Mouse (Mus musculus) adrenal gland, postnatal 10 days (tissue): ENCODE measurements around the gene Elane. TPM values are rescaled to one million over a fixed set of nuclear protein-coding genes. Genes with fewer than 3 reads are reported as not detected.
"Not testable (repeated sequence)": the region's sequence is repeated elsewhere in the genome, so short reads cannot be mapped to it uniquely, and the experiment has no call there.

ENCODE experiments used
- DNase-seq: peaks from one replicate; pipeline ENCODE4 v3.0.0; 2021; ENCODE audit warnings: mixed read lengths
- total RNA-seq, 2 experiments: library from RNA; stranded (reverse); gene quantifications; 2 replicates each; pipeline ENCODE4 v1.2.3; 2021

Gene Elane
- total RNA-seq, 2 experiments from 2014 or later, result 2.1 to 2.3 TPM

GRCm38 (mm10) chr10:79881981-79882380, 4.1 kb upstream of the Elane start:
- DNase-seq, result peak; percentile 33

GRCm38 (mm10) chr10:79883297-79884084, 2.6 kb upstream of the Elane start:
- DNase-seq, result peak; percentile 88

GRCm38 (mm10) chr10:79884446-79884845, 1.6 kb upstream of the Elane start:
- DNase-seq, result peak; percentile 91

- not testable (repeated sequence) for DNase-seq
Measured at GRCm38 (mm10) chr10:79884938-79885337, 1.1 kb upstream of the Elane start.

GRCm38 (mm10) chr10:79886611-79887010, 564 bp downstream of the Elane start:
- no peak for DNase-seq

GRCm38 (mm10) chr10:79889386-79889785, 3.3 kb downstream of the Elane start:
- peak; percentile 72 for DNase-seq

GRCm38 (mm10) chr10:79890670-79891069, 4.6 kb downstream of the Elane start, which contains the start of gene Cfd:
Cfd (plus strand) TSS chr10:79890853.
- peak; percentile 55 for DNase-seq

GRCm38 (mm10) chr10:79892451-79893118, 6.5 kb downstream of the Elane start:
- DNase-seq, result peak; percentile 88

- peak; percentile 13 for DNase-seq
Measured at GRCm38 (mm10) chr10:79896306-79896705, 10.3 kb downstream of the Elane start.

- peak; percentile 22 for DNase-seq
Measured at GRCm38 (mm10) chr10:79896814-79897213, 10.8 kb downstream of the Elane start.

- peak; percentile 38 for DNase-seq
Measured at GRCm38 (mm10) chr10:79897316-79898245, 11.5 kb downstream of the Elane start.

- DNase-seq, result peak; percentile 25
Measured at GRCm38 (mm10) chr10:79900951-79901410, 14.9 kb downstream of the Elane start.

GRCm38 (mm10) chr10:79906712-79907111, 20.7 kb downstream of the Elane start:
- DNase-seq, result no peak

- no peak for DNase-seq
Measured at GRCm38 (mm10) chr10:79907415-79907814, 21.4 kb downstream of the Elane start.

- DNase-seq, result peak; percentile 97
Measured at GRCm38 (mm10) chr10:79908167-79909091, 22.4 kb downstream of the Elane start, which contains the start of gene Med16. Med16 (minus strand) TSS chr10:79908923.

GRCm38 (mm10) chr10:79909092-79909922, 23.3 kb downstream of the Elane start:
- peak; percentile 29 for DNase-seq

- DNase-seq, result no peak
Measured at GRCm38 (mm10) chr10:79910556-79910955, 24.5 kb downstream of the Elane start, which contains the start of gene Gm26602. Gm26602 (plus strand) TSS chr10:79910856.

GRCm38 (mm10) chr10:79912412-79912811, 26.4 kb downstream of the Elane start:
- DNase-seq, result peak; percentile 7

- no peak for DNase-seq
Measured at GRCm38 (mm10) chr10:79914131-79914947, 28.3 kb downstream of the Elane start.
